Mouse (Mus musculus) spleen, adult 2 months (tissue): Measurements from ENCODE around the gene Gm20388.

Source experiments
- CTCF ChIP-seq: fragments of 200-500 bp; IDR thresholded peaks from 2 replicates; pipeline ENCODE4 v1.5.1; 2011; ENCODE audit warnings: mild to moderate bottlenecking, inconsistent platforms; ENCODE audit not compliant: insufficient read depth, insufficient read length, insufficient replicate concordance; ENCODE audit errors: extremely low read depth
- POLR2A ChIP-seq: fragments of 200-500 bp; IDR thresholded peaks from 2 replicates; pipeline ENCODE4 v1.6.1; 2011; ENCODE audit warnings: low read depth, low read length, inconsistent platforms

- TF ChIP-seq CTCF (peak; percentile 96), POLR2A (no peak)
Measured at GRCm38 (mm10) chr8:121850821-121851470, 1940.3 kb downstream of the Gm20388 start.
